ENCODE assay signal across 23 mouse cellular contexts in the genomic region with DNA sequence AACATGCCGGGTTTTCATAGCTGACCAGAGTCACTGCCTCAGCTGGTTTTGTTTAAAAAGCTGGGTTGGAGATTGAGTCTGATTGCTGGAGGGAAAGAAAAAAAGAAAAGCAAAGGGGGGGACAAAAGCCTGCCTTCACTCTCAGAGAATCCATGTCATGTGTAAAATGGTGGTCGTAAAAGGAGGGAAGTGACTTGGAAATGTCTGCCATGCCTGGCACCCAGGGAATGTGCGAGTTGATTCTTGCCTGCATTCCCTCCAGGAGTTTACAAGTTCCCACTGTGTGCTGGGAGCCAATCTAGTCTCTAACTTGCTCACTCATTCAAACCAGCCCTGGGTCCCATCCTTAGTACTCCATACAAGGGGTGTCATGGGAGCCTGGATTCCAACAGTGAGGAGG.
DNase-seq lines count a peak whose midpoint lies in the region; ATAC-seq and TF ChIP-seq lines count a peak whose summit lies in the region.
"Had no signal": no experiment of that assay in that cellular context is flagged by ENCODE, and none has a peak within 500 bp of the region (broad histone marks: within the 10 kb centered on the region; RNA-seq: fewer than 3 reads in every experiment).

No protein-coding gene starts in this region.

- ATAC-seq in stomach, embryonic 14.5 days (ENCODE audit: insufficient number of reproducible peaks, insufficient read depth, low FRiP score, low read depth): no peak
- no peak for ATAC-seq in stomach, postnatal 0 days (ENCODE audit: low FRiP score, low TSS enrichment)
- ATAC-seq in stomach, embryonic 16.5 days (ENCODE audit: insufficient read depth, low FRiP score): no peak
- ATAC-seq: forebrain, embryonic 14.5 days had no signal

- H3K27me3 ChIP-seq in stomach, embryonic 14.5 days (ENCODE audit: control insufficient read depth, insufficient read depth, low read length): no peaks in the 10 kb centered on the region
- no peaks in the 10 kb centered on the region for H3K27me3 ChIP-seq in stomach, postnatal 0 days (ENCODE audit: control insufficient read depth, insufficient read depth, low read length)
- no peaks in the 10 kb centered on the region for H3K27me3 ChIP-seq in limb, embryonic 10.5 days (ENCODE audit: low read depth, poor library complexity, severe bottlenecking)
- H3K27me3 ChIP-seq in stomach, embryonic 16.5 days (ENCODE audit: control insufficient read depth, insufficient read depth, low read length): no peaks in the 10 kb centered on the region

- peak overlapping the region; percentile 76; the same call in 1 of the 2 replicates for H3K27ac ChIP-seq in stomach, embryonic 14.5 days (ENCODE audit: low read length)
- no peak overlapping the region for H3K27ac ChIP-seq in stomach, postnatal 0 days (replicated peaks)
- peak overlapping the region; percentile 84 for H3K27ac ChIP-seq in limb, embryonic 10.5 days
- peak overlapping the region; percentile 33; the same call in 1 of the 2 replicates for H3K27ac ChIP-seq in stomach, embryonic 16.5 days (ENCODE audit: low read length)
- H3K27ac ChIP-seq: heart, embryonic 13.5 days; hindbrain, embryonic 14.5 days; liver, embryonic 15.5 days had no signal

- no peak for TF ChIP-seq EP300 in stomach, postnatal 0 days (optimal IDR thresholded peaks at IDR 0.05)

- H3K4me3 ChIP-seq in stomach, embryonic 14.5 days (ENCODE audit: low read depth, low read length): no peak overlapping the region
- no peak overlapping the region for H3K4me3 ChIP-seq in stomach, postnatal 0 days (ENCODE audit: low read depth, low read length)
- H3K4me3 ChIP-seq in limb, embryonic 10.5 days: no peak overlapping the region
- no peak overlapping the region for H3K4me3 ChIP-seq in stomach, embryonic 16.5 days (replicated peaks; ENCODE audit: low read length)
- H3K4me3 ChIP-seq: heart, embryonic 13.5 days; liver, embryonic 15.5 days; megakaryocyte, embryonic 14.5 days; myocyte had no signal

- 48% methylated on average over 3 of the region's 3 CpGs for WGBS in stomach, embryonic 14.5 days
- WGBS in stomach, postnatal 0 days: 58% methylated on average over 3 of the region's 3 CpGs
- WGBS in limb, embryonic 10.5 days: 31% methylated on average over 3 of the region's 3 CpGs
- WGBS in stomach, embryonic 16.5 days: 53% methylated on average over 3 of the region's 3 CpGs

- H3K9ac ChIP-seq in stomach, embryonic 14.5 days (replicated peaks; ENCODE audit: low read depth, low read length): no peak overlapping the region
- no peak overlapping the region for H3K9ac ChIP-seq in stomach, postnatal 0 days (ENCODE audit: low read length)
- H3K9ac ChIP-seq in stomach, embryonic 16.5 days (ENCODE audit: low read length): no peak overlapping the region
- H3K9ac ChIP-seq: heart, embryonic 13.5 days; hindbrain, embryonic 14.5 days; liver, embryonic 15.5 days had no signal

- H3K9me3 ChIP-seq in stomach, embryonic 14.5 days (ENCODE audit: control insufficient read depth, low read depth, low read length): no peaks in the 10 kb centered on the region
- H3K9me3 ChIP-seq in stomach, postnatal 0 days (ENCODE audit: control insufficient read depth, low read length): no peaks in the 10 kb centered on the region
- H3K9me3 ChIP-seq in limb, embryonic 10.5 days (replicated peaks): no peaks in the 10 kb centered on the region
- H3K9me3 ChIP-seq in stomach, embryonic 16.5 days (replicated peaks; ENCODE audit: control insufficient read depth, low read length): no peaks in the 10 kb centered on the region
- H3K9me3 ChIP-seq: heart, embryonic 13.5 days; liver, embryonic 15.5 days; megakaryocyte, embryonic 14.5 days had no signal

- DNase-seq in embryo, embryonic 11 days: peak; percentile 39
- DNase-seq in embryo, embryonic 10 days (ENCODE audit: low spot score): no peak
- no peak for DNase-seq in stomach, postnatal 0 days (ENCODE audit: low spot score)
- DNase-seq in limb, embryonic 10.5 days (ENCODE audit: low spot score): no peak
- no peak for DNase-seq in spleen, adult 12 weeks (ENCODE audit: low spot score)
- DNase-seq in ovary, adult 18-20 months (ENCODE audit: low spot score): no peak
- DNase-seq: adrenal gland, postnatal 14 days; cerebellum, adult 11-12 months; heart, postnatal 36 days; kidney, adult 11 months; kidney, postnatal 10 days; lung, postnatal 14 days; midbrain, embryonic 14.5 days; right cerebral cortex, postnatal 25 days; thymus, postnatal 25 days had no signal

- H3K4me1 ChIP-seq in stomach, embryonic 14.5 days (ENCODE audit: control insufficient read depth, insufficient read depth, low read length): peaks cover 18% of the 10 kb centered on the region
- H3K4me1 ChIP-seq in stomach, postnatal 0 days (replicated peaks; ENCODE audit: control insufficient read depth, insufficient read depth): peaks cover 3% of the 10 kb centered on the region; the same call in 1 of the 2 replicates
- H3K4me1 ChIP-seq in limb, embryonic 10.5 days: peaks cover 70% of the 10 kb centered on the region
- H3K4me1 ChIP-seq in stomach, embryonic 16.5 days (ENCODE audit: control insufficient read depth, insufficient read depth, low read length): peaks cover 22% of the 10 kb centered on the region
- H3K4me1 ChIP-seq: heart, embryonic 13.5 days; liver, embryonic 15.5 days; megakaryocyte, embryonic 14.5 days had no signal

- H3K4me2 ChIP-seq in stomach, embryonic 14.5 days (replicated peaks; ENCODE audit: low read depth, low read length): no peak overlapping the region
- no peak overlapping the region for H3K4me2 ChIP-seq in stomach, postnatal 0 days (replicated peaks; ENCODE audit: low read depth)
- no peak overlapping the region for H3K4me2 ChIP-seq in stomach, embryonic 16.5 days (ENCODE audit: low read depth, low read length)
- H3K4me2 ChIP-seq: heart, embryonic 13.5 days; hindbrain, embryonic 14.5 days; liver, embryonic 15.5 days had no signal

- TF ChIP-seq CTCF in stomach, postnatal 0 days (IDR thresholded peaks at IDR 0.05; ENCODE audit: low read depth): no peak

- no peaks in the 10 kb centered on the region for H3K36me3 ChIP-seq in stomach, embryonic 14.5 days (ENCODE audit: control insufficient read depth, insufficient read depth, low read length)
- H3K36me3 ChIP-seq in stomach, postnatal 0 days (ENCODE audit: control insufficient read depth, insufficient read depth, low read length): no peaks in the 10 kb centered on the region
- no peaks in the 10 kb centered on the region for H3K36me3 ChIP-seq in limb, embryonic 10.5 days
- H3K36me3 ChIP-seq in stomach, embryonic 16.5 days (ENCODE audit: control insufficient read depth, insufficient read depth, low read length): no peaks in the 10 kb centered on the region
- H3K36me3 ChIP-seq: heart, embryonic 13.5 days; liver, embryonic 15.5 days had no signal
